Mouse (Mus musculus): ENCODE data around the gene Gm47289.

GRCm38 (mm10) chr9:119156278-119157201 is 2.4 kb upstream of the Gm47289 start, which contains the start of gene Acaa1b:
- TF ChIP-seq POLR2A (IDR thresholded peaks at IDR 0.05; ENCODE audit: insufficient read depth, low read depth, low read length) (no peak), CTCF (IDR thresholded peaks at IDR 0.05) (peak; percentile 72), EP300 (IDR thresholded peaks at IDR 0.05; ENCODE audit: insufficient read depth, low read depth, low read length) (no peak)
